Mouse (Mus musculus): ENCODE results near the gene B230118H07Rik. TPM values are rescaled to one million over a fixed set of nuclear protein-coding genes. Genes with fewer than 3 reads are reported as not detected.

Gene B230118H07Rik
- total and polyA plus RNA-seq, 3 experiments = 5.0 to 12.6 (median 9.7) TPM

- Histone ChIP-seq H3K9ac (ENCODE audit: insufficient read depth, low read depth) (no peak overlapping the region), H3K36me3 (replicated peaks in 1 of 2; ENCODE audit: control insufficient read depth in 1 of 2, insufficient read depth in 1 of 2, low read length in 1 of 2) (no peaks in the 10 kb centered on the region), H3K4me3 (replicated peaks in 1 of 3; ENCODE audit: low read depth in 2 of 3, low read length in 2 of 3, poor library complexity in 1 of 3) (no peak overlapping the region), H3K79me2 (replicated peaks; ENCODE audit: control insufficient read depth, extremely low read depth, insufficient read depth, poor library complexity, severe bottlenecking) (no peaks in the 10 kb centered on the region), H3K4me2 (ENCODE audit: insufficient read depth, low read depth, poor library complexity, severe bottlenecking) (no peak overlapping the region), H3K4me1 (ENCODE audit: control insufficient read depth in 1 of 2, insufficient read depth in 2 of 2) (no peaks in the 10 kb centered on the region), H3K27ac (ENCODE audit: insufficient read depth, low read depth) (no peak overlapping the region), H3K27me3 (replicated peaks) (peaks cover 1% of the 10 kb centered on the region), H3K9me3 (replicated peaks; ENCODE audit: low read length) (no peaks in the 10 kb centered on the region)
- dilution Hi-C loops (cut with MboI; ENCODE audit: extremely low pct_ligation_motif_present, extremely low pct_unique_long_range_greater_than_20kb, low sequenced_read_pairs) = no loop called here
- DNase-seq (ENCODE audit: extremely low read depth) = no peak
- in situ Hi-C loops (cut with MboI; ENCODE audit: low pct_ligation_motif_present, low pct_unique_long_range_greater_than_20kb, low sequenced_read_pairs) = no loop called here
- TF ChIP-seq CHD2 (IDR thresholded peaks at IDR 0.05; ENCODE audit: low read length) (no peak), POLR2AphosphoS2 (IDR thresholded peaks at IDR 0.05; ENCODE audit: low read depth, low read length) (no peak), ELF1 (IDR thresholded peaks at IDR 0.05; ENCODE audit: low read depth, low read length) (no peak), MYC (IDR thresholded peaks at IDR 0.05; ENCODE audit: low read depth, low read length) (no peak), CHD1 (IDR thresholded peaks at IDR 0.05; ENCODE audit: low read depth, low read length) (no peak), MEF2A (IDR thresholded peaks at IDR 0.05; ENCODE audit: borderline replicate concordance, low read depth, low read length) (no peak), PAX5 (IDR thresholded peaks at IDR 0.05; ENCODE audit: low read length) (no peak), HCFC1 (IDR thresholded peaks at IDR 0.05; ENCODE audit: low read depth, low read length) (no peak), CTCF (conservative IDR thresholded peaks at IDR 0.05 in 1 of 2, IDR thresholded peaks at IDR 0.05 in 1 of 2; ENCODE audit: low read depth in 2 of 2, low read length in 2 of 2) (no peak), USF2 (conservative IDR thresholded peaks at IDR 0.05; ENCODE audit: low read depth, low read length) (no peak), ZMIZ1 (IDR thresholded peaks at IDR 0.05; ENCODE audit: low read depth, low read length) (no peak), UBTF (IDR thresholded peaks at IDR 0.05; ENCODE audit: low read depth, low read length) (no peak), ZKSCAN1 (IDR thresholded peaks at IDR 0.05; ENCODE audit: borderline replicate concordance, low read depth, low read length) (no peak), SIN3A (IDR thresholded peaks at IDR 0.05; ENCODE audit: low read length) (no peak), ZNF384 (IDR thresholded peaks at IDR 0.05; ENCODE audit: low read depth, low read length) (no peak)
Measured at GRCm38 (mm10) chr2:101569230-101569629, 80.1 kb downstream of the B230118H07Rik start.

GRCm38 (mm10) chr2:101567490-101567889, 81.8 kb downstream of the B230118H07Rik start:
- no peaks in the 10 kb centered on the region for H3K27me3 ChIP-seq (replicated peaks)
- no peak overlapping the region for H3K27ac ChIP-seq (ENCODE audit: insufficient read depth, low read depth)
- no peaks in the 10 kb centered on the region for H3K36me3 ChIP-seq (replicated peaks in 1 of 2; ENCODE audit: control insufficient read depth in 1 of 2, insufficient read depth in 1 of 2, low read length in 1 of 2)
- H3K4me3 ChIP-seq (replicated peaks in 1 of 3; ENCODE audit: low read depth in 2 of 3, low read length in 2 of 3, poor library complexity in 1 of 3) = no peak overlapping the region
- H3K79me2 ChIP-seq (replicated peaks; ENCODE audit: control insufficient read depth, extremely low read depth, insufficient read depth, poor library complexity, severe bottlenecking) = no peaks in the 10 kb centered on the region
- no peak overlapping the region for H3K4me2 ChIP-seq (ENCODE audit: insufficient read depth, low read depth, poor library complexity, severe bottlenecking)
- H3K9me3 ChIP-seq (replicated peaks; ENCODE audit: low read length) = no peaks in the 10 kb centered on the region
- dilution Hi-C loops (cut with MboI; ENCODE audit: extremely low pct_ligation_motif_present, extremely low pct_unique_long_range_greater_than_20kb, low sequenced_read_pairs) = no loop called here
- no peak overlapping the region for H3K9ac ChIP-seq (ENCODE audit: insufficient read depth, low read depth)
- TF ChIP-seq RAD21 (IDR thresholded peaks at IDR 0.05; ENCODE audit: low read depth, low read length) = no peak
- DNase-seq (ENCODE audit: extremely low read depth) = no peak
- no peaks in the 10 kb centered on the region for H3K4me1 ChIP-seq (ENCODE audit: control insufficient read depth in 1 of 2, insufficient read depth in 2 of 2)
- in situ Hi-C loops (cut with MboI; ENCODE audit: low pct_ligation_motif_present, low pct_unique_long_range_greater_than_20kb, low sequenced_read_pairs) = no loop called here
